Mouse (Mus musculus) frontal cortex, adult (tissue): Measurements from ENCODE around the gene Epha4.
A peak's percentile ranks its signal among the peaks of the same experiment; 100 is the strongest.

Experiments used
- ATAC-seq: cut with Nextera tagmentation; 2 replicates; pipeline ENCODE4 v1.9.2; 2017; ENCODE audit warnings: mild to moderate bottlenecking, moderate library complexity, mixed read lengths; ENCODE audit not compliant: low TSS enrichment

Gene Epha4

GRCm38 (mm10) chr1:77484766-77485596, 29.9 kb downstream of the Epha4 start:
- 0 out of 2 replicates have a peak, but pooled peaks have one; percentile 35 for ATAC-seq

- ATAC-seq: no peak
Measured at GRCm38 (mm10) chr1:77475808-77476413, 39.0 kb downstream of the Epha4 start.

- no peak for ATAC-seq
Measured at GRCm38 (mm10) chr1:77473446-77474376, 41.2 kb downstream of the Epha4 start.

GRCm38 (mm10) chr1:77472566-77472965, 42.3 kb downstream of the Epha4 start:
- no peak for ATAC-seq

- ATAC-seq: no peak
Measured at GRCm38 (mm10) chr1:77471447-77471846, 43.4 kb downstream of the Epha4 start.

- ATAC-seq: peak; percentile 79; the same call in 1 of the 2 replicates
Measured at GRCm38 (mm10) chr1:77471037-77471436, 43.9 kb downstream of the Epha4 start.

DNA sequence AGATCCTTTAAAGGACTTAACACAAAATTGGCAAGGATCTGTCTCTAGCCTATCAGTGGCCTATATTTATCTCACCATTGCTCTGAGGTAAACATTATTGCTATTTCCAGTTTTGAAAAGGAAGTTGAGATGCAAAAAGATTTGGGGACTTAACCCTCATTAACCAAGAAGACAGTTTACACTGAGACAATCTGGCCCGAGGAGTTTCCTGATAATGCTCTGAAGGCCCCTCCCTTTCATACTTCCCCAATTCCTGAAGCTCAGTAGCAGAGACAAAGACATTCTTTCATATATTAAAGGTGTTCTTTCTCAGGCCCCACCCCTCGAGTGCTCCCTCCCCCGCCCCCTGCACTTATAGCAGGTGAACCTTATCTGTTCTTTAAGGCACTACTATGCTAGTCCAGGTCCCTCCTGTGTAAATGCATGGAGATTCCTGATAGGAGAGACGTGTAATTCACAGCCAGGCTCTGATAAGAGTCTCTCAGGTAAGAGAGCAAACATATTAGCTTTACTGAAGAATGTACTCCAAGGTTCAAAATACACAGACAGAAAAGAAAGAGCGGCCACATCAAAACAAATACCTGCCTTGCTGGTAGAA, 46.1 kb downstream of the Epha4 start:
- no peak for ATAC-seq

DNA sequence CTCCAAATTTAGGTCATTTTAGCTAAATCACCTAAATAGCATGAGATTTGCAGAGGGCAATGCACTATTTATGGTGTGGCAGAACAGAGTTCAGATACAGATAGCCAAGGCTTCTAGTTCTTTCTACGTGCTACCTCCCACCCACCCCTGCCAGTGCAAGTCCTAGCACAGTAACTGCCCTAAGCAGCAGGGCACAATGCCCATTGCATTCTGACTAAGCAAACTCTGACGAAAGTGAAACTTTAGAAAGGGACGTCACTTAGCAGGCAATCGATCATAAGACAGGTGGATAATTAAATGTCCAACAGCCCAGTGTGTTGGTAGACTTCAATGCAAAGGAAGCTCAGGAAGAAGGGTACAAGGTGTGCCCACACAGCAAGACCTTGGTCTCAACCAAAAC, 49.4 kb downstream of the Epha4 start:
- no peak for ATAC-seq

DNA sequence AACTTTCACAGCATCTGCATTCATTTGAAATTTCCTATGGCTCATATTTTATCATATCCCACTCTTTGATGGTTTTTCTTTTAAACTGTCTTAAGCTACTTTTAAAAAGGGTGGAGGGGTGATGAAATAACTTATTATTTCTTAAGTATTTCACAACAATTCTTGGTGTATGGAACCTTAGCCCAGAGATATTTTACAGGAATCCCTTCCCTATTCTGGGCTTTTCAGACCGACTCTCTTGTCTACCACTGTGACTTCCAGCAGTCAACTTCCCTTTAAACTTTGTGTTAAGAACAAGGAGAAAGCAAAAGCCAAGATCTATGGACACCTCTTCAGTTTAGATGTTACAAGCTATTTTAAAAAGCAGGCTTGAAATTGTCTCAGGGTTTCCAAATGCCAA, 50.8 kb downstream of the Epha4 start:
- no peak for ATAC-seq

DNA sequence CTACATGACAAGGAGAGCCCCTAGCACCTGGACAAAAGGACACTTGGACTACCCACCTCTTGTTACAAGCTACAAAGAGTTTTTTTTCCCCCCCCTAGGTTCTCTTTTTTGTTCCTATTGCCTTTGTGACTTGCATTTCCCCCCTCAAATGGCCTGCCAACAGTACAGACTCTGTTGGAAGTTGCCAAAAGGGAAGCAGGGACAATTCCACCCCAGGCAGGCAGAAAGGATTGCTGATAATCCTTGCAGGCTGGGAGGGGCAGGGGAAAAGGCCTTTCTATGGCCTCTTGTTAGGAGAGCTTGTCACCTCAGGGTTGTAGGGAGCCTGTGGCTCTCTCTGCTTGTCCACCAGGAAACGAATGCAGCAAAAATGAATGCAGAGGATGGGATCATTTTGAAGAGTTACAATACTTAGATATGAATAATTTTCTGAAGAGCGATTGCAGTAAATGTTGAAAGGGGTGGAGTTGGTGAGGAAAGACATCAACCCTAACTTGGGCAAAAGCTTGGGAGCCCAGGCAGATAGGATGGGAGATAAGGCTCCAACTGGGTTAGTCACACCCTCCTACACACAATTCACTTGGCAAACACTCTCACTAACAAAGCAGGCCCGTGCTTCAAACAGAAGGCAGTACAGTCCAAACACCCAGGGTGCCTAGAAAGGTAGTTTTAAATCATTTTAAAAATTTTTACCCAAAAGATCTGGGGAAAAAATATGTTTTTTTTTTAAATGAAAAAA, 52.8 kb downstream of the Epha4 start:
- peak; percentile 78 for ATAC-seq

DNA sequence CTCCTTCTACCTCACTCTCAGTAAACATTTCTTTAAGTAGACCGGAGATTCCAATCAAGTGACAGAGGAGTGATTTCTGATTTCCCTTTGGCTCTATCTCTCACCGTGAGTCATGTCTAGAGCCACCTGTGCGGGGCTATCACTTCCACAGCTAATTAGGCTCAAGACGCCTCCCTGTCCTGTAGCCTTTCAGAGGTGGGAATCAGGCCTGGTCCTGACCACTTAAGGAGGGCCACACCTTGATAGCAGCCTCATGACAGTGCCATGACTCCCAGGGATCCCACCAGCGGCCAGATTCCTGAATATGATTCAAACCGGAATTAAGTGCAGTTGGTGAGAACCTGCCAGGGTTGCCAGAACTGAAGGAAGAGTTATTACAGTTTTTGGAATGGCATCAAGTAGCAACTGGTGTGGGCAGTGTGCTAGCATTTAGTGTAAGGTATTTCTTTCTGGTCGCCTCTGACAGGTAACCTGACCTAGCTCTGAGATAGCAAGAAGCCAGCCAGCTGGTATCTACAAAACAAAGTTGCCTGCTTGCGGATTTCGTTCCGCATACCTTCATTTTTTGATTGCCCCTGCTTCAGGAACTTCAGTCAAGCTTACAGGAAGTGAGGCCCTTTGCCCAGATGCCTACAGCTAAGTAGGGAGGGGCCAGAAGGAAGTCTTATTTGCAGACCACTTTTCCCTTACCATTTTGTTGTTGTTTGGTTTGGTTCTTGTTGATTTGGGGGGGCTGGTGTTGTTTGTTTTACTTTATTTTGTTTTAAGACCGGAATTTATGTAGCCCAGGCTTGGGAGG, 53.9 kb downstream of the Epha4 start:
- ATAC-seq: no peak

DNA sequence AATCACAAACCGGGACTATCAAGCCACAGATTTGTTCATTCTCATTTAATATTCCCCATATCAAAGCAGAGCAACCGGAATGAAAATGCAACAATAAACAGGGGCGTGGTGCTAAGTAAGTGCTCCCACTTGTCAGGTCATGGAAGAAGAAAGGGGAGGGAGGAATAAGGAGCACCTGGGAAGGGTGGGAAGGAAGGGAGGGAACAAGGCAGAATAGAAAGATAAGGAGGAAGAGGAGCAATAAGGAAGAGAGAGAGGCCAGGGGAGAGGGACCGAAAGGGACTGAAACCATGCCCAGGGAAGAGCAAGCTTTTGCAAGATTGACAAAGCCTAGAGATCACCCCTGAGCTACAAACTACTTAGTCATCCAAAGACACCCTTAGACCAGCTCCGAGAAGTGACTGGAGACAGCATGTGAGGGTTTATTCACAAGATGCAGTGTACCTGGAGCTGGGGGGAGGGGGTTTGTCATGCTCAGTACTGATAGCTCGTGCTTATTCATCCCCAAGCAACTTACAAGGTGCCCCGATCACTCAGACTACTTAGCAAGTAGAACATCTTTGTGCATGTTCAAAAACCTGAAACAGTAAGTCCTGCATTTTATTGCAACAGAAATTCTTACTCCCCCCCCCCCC, 56.0 kb downstream of the Epha4 start:
- ATAC-seq: no peak

DNA sequence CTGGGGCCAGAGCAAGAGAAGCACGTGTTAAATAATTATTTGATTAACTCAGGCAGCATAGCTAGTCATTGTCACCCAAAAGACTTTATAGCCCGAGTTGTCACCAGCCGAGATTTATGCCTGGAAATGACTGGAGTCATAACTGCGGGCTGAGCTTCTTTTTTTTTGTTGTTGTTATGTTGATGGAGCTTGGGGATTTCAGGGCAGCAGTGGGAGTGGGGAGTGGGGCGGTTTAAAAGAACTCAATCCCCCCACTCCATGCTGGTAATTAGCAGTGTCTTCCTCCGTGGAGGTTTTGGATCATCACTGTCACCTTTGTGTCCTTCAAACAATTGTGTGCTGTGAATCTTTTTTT, 57.5 kb downstream of the Epha4 start:
- no peak for ATAC-seq

GRCm38 (mm10) chr1:77456695-77457445, 58.0 kb downstream of the Epha4 start:
- ATAC-seq: no peak

DNA sequence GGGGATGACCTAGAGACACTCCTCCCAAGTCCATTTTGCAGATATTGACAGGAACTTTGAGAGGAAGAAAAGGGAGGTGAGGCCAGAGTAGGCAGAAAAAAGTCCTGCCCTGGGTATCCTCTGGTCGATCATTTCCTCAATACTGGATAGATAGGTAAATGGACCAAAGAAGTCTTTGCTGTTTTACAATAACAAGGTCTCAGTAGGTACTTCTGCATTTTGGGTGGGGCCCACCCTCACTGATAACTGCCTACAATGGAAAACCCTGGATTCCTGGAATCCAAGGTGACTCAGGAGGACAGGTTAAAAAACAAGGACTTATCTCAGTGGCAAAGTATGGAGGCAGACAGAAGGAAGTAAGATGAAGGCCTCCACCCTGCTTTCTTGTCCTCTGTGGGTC, 61.1 kb downstream of the Epha4 start:
- no peak for ATAC-seq

GRCm38 (mm10) chr1:77452721-77453120, 62.2 kb downstream of the Epha4 start:
- ATAC-seq: no peak

DNA sequence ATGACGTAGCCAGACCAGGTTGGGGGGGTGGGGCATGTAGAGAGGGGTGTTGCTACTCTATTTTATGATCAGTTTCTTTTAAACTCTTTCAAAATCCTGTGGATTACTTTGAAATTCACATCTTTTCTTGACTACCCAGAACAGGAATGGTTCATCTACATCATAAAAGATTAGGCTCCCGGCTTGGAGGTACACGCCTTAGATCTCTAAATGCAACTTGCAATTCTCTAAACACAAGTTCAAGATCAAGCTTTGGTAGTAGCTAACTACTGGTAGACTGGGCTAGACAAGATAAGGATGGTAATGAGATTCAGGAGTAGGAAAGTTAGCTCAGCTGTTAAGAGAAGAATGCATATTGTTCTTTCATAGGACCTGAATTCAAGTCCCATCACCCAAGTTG, 63.3 kb downstream of the Epha4 start:
- ATAC-seq: no peak

- no peak for ATAC-seq
Measured at GRCm38 (mm10) chr1:77450201-77450600, 64.7 kb downstream of the Epha4 start.

- no peak for ATAC-seq
Measured at GRCm38 (mm10) chr1:77447061-77447614, 67.8 kb downstream of the Epha4 start.
